Mouse (Mus musculus): Measurements from ENCODE around the gene Clic1. TPM values are rescaled to one million over a fixed set of nuclear protein-coding genes. Genes with fewer than 3 reads are reported as not detected.
"Not testable (repeated sequence)": the region's sequence is repeated elsewhere in the genome, so short reads cannot be mapped to it uniquely, and the experiment has no call there.

Gene Clic1
- polyA plus RNA-seq, 1 experiment from 2014 or later: 102 TPM

- peaks cover 16% of the 10 kb centered on the region for H3K4me1 ChIP-seq (replicated peaks)
- no peak for ATAC-seq (ENCODE audit: low FRiP score)
- H3K27me3 ChIP-seq: 0 out of 2 replicates have a peak, but pooled peaks cover 3% of the 10 kb centered on the region
- no peak overlapping the region for H3K4me3 ChIP-seq
- whole genome bisulfite sequencing: 72% methylated on average over 8 of the region's 8 CpGs
- H3K27ac ChIP-seq: no peak overlapping the region
- H3K4me2 ChIP-seq: no peak overlapping the region
- H3K9ac ChIP-seq: no peak overlapping the region
- H3K36me3 ChIP-seq: no peaks in the 10 kb centered on the region
- no peaks in the 10 kb centered on the region for H3K9me3 ChIP-seq
Observed at GRCm38 (mm10) chr17:35032323-35032870, 17.4 kb upstream of the Clic1 start.

GRCm38 (mm10) chr17:35033703-35034102 lies 16.1 kb upstream of the Clic1 start:
- 69% methylated on average over 1 of the region's 1 CpGs for WGBS
- not testable (repeated sequence) for H3K4me3 ChIP-seq; H3K27me3 ChIP-seq; H3K9ac ChIP-seq; H3K9me3 ChIP-seq; H3K4me2 ChIP-seq; H3K27ac ChIP-seq; ATAC-seq (ENCODE audit: low FRiP score); H3K36me3 ChIP-seq
- H3K4me1 ChIP-seq (replicated peaks): peaks cover 11% of the 10 kb centered on the region

GRCm38 (mm10) chr17:35034896-35035295 lies 14.9 kb upstream of the Clic1 start:
- WGBS: 82% methylated on average over 6 of the region's 6 CpGs

GRCm38 (mm10) chr17:35039121-35039873 lies 10.5 kb upstream of the Clic1 start:
- Histone ChIP-seq H3K36me3 (no peaks in the 10 kb centered on the region), H3K4me2 (no peak overlapping the region), H3K27me3 (no peaks in the 10 kb centered on the region), H3K9ac (no peak overlapping the region), H3K9me3 (no peaks in the 10 kb centered on the region), H3K4me1 (replicated peaks) (no peaks in the 10 kb centered on the region), H3K4me3 (no peak overlapping the region), H3K27ac (no peak overlapping the region)
- 91% methylated on average over 11 of the region's 11 CpGs for WGBS
- no peak for ATAC-seq (ENCODE audit: low FRiP score)

More at GRCm38 (mm10) chr17:35034896-35035295, 14.9 kb upstream of the Clic1 start:
- Histone ChIP-seq H3K36me3 (no peaks in the 10 kb centered on the region), H3K4me2 (no peak overlapping the region), H3K9ac (no peak overlapping the region), H3K27me3 (0 out of 2 replicates have a peak, but pooled peaks cover 3% of the 10 kb centered on the region), H3K27ac (no peak overlapping the region), H3K9me3 (no peaks in the 10 kb centered on the region), H3K4me1 (replicated peaks) (peaks cover 5% of the 10 kb centered on the region), H3K4me3 (no peak overlapping the region)
- ATAC-seq (ENCODE audit: low FRiP score): no peak

- H3K9me3 ChIP-seq: no peaks in the 10 kb centered on the region
- H3K27ac ChIP-seq: no peak overlapping the region
- no peak overlapping the region for H3K4me2 ChIP-seq
- no peaks in the 10 kb centered on the region for H3K27me3 ChIP-seq
- no peaks in the 10 kb centered on the region for H3K36me3 ChIP-seq
- WGBS: 88% methylated on average over 4 of the region's 4 CpGs
- H3K4me1 ChIP-seq (replicated peaks): peaks cover 16% of the 10 kb centered on the region
- no peak overlapping the region for H3K4me3 ChIP-seq
- H3K9ac ChIP-seq: no peak overlapping the region
- ATAC-seq (ENCODE audit: low FRiP score): no peak
Observed at GRCm38 (mm10) chr17:35043794-35044193, 6.0 kb upstream of the Clic1 start.

- Histone ChIP-seq H3K27me3 (no peaks in the 10 kb centered on the region), H3K27ac (no peak overlapping the region), H3K4me2 (peak overlapping the region; percentile 99), H3K9me3 (no peaks in the 10 kb centered on the region), H3K4me1 (replicated peaks) (peaks cover 25% of the 10 kb centered on the region), H3K4me3 (no peak overlapping the region), H3K9ac (no peak overlapping the region), H3K36me3 (no peaks in the 10 kb centered on the region)
- WGBS: 93% methylated on average over 7 of the region's 7 CpGs
- no peak for ATAC-seq (ENCODE audit: low FRiP score)
Observed at GRCm38 (mm10) chr17:35044904-35045806, 4.6 kb upstream of the Clic1 start.

GRCm38 (mm10) chr17:35045807-35046680 lies 3.7 kb upstream of the Clic1 start:
- no peaks in the 10 kb centered on the region for H3K36me3 ChIP-seq
- no peaks in the 10 kb centered on the region for H3K9me3 ChIP-seq
- 6% methylated on average over 47 of the region's 48 CpGs for WGBS
- H3K27me3 ChIP-seq: no peaks in the 10 kb centered on the region
- H3K4me3 ChIP-seq: peak overlapping the region; percentile 55
- H3K9ac ChIP-seq: peak overlapping the region; percentile 83
- H3K27ac ChIP-seq: peak overlapping the region; percentile 69
- peak overlapping the region; percentile 99 for H3K4me2 ChIP-seq
- peak; percentile 79 for ATAC-seq (ENCODE audit: low FRiP score)
- H3K4me1 ChIP-seq (replicated peaks): peaks cover 27% of the 10 kb centered on the region

- H3K27ac ChIP-seq: peak within 1 kb of the TSS; percentile 69
- peak within 1 kb of the TSS; percentile 55 for H3K4me3 ChIP-seq
- peak within 1 kb of the TSS; percentile 83 for H3K9ac ChIP-seq
- 3% methylated on average over 33 of the region's 33 CpGs for WGBS
- ATAC-seq (ENCODE audit: low FRiP score): peak; percentile 97
- H3K36me3 ChIP-seq: no peaks in the 10 kb centered on the region
- peak within 1 kb of the TSS; percentile 99 for H3K4me2 ChIP-seq
- no peaks in the 10 kb centered on the region for H3K27me3 ChIP-seq
- H3K9me3 ChIP-seq: no peaks in the 10 kb centered on the region
- H3K4me1 ChIP-seq (replicated peaks): peaks cover 35% of the 10 kb centered on the region
Observed at GRCm38 (mm10) chr17:35046681-35047455, 2.9 kb upstream of the Clic1 start, which contains the start of gene Msh5. Msh5 (minus strand) TSS chr17:35046745.

- Histone ChIP-seq H3K4me2 (no peak overlapping the region), H3K4me1 (replicated peaks) (peaks cover 43% of the 10 kb centered on the region)
- WGBS: 58% methylated on average over 1 of the region's 1 CpGs
Observed at GRCm38 (mm10) chr17:35047688-35048087, 2.1 kb upstream of the Clic1 start.

GRCm38 (mm10) chr17:35048149-35048931 lies 1.4 kb upstream of the Clic1 start:
- 50% methylated on average over 11 of the region's 11 CpGs for WGBS
- Histone ChIP-seq H3K4me1 (replicated peaks) (peaks cover 47% of the 10 kb centered on the region), H3K36me3 (no peaks in the 10 kb centered on the region), H3K9ac (no peak overlapping the region), H3K4me2 (no peak overlapping the region), H3K4me3 (no peak overlapping the region), H3K27ac (no peak overlapping the region; the same call in 1 of the 2 replicates), H3K9me3 (no peaks in the 10 kb centered on the region), H3K27me3 (no peaks in the 10 kb centered on the region)
- no peak for ATAC-seq (ENCODE audit: low FRiP score)

More at GRCm38 (mm10) chr17:35047688-35048087, 2.1 kb upstream of the Clic1 start:
- H3K27ac ChIP-seq: peak overlapping the region; percentile 14; the same call in 1 of the 2 replicates
- no peak overlapping the region for H3K9ac ChIP-seq
- ATAC-seq (ENCODE audit: low FRiP score): no peak
- no peaks in the 10 kb centered on the region for H3K27me3 ChIP-seq
- H3K36me3 ChIP-seq: no peaks in the 10 kb centered on the region
- no peak overlapping the region for H3K4me3 ChIP-seq
- H3K9me3 ChIP-seq: no peaks in the 10 kb centered on the region
